Mouse (Mus musculus) T-helper 17 cell (primary cell): ENCODE data around the gene Ctbp1.

Experiments used
- in situ Hi-C, 2 experiments: fragments of 300-600 bp; cut with MboI, MseI; formaldehyde crosslinking; loops; 1 replicate in 1 of 2; 2 replicates in 1 of 2; pipeline ENCODE4 v1.15.1; 2025; ENCODE audit warnings: high pct_unique_total_duplicates in 2 of 2

The Ctbp1 gene

GRCm38 (mm10) chr5:33274953-33275454 lies at the start of gene Ctbp1:
Ctbp1 (minus strand) TSS chr5:33274994.
- in situ Hi-C loops = loop anchor here (5.0 kb wide), 2 partner anchors 62 to 102 kb away; partner anchors contain the start of genes Uvssa (in 2 of the 2) and Maea (in 1 of the 2)

- in situ Hi-C loops = no loop called here
These were observed 49.7 kb upstream of the Ctbp1 start for GRCm38 (mm10) chr5:33324491-33324890.

GRCm38 (mm10) chr5:33312192-33312591 lies 37.4 kb upstream of the Ctbp1 start:
- in situ Hi-C loops = no loop called here

GRCm38 (mm10) chr5:33310704-33311462 lies 36.1 kb upstream of the Ctbp1 start:
- in situ Hi-C loops = no loop called here

- in situ Hi-C loops = no loop called here
These were observed 27.0 kb upstream of the Ctbp1 start for GRCm38 (mm10) chr5:33301801-33302200.

GRCm38 (mm10) chr5:33297164-33297563 lies 22.4 kb upstream of the Ctbp1 start:
- in situ Hi-C loops = loop anchor here in 1 of 2 experiments (5.0 kb wide), 1 partner anchor 85 kb away; no protein-coding TSS in a partner anchor

- in situ Hi-C loops = no loop called here
These were observed 19.1 kb upstream of the Ctbp1 start for GRCm38 (mm10) chr5:33293796-33294430.

- in situ Hi-C loops = no loop called here
These were observed 9.2 kb upstream of the Ctbp1 start for GRCm38 (mm10) chr5:33283951-33284350.

GRCm38 (mm10) chr5:33281428-33281827 lies 6.6 kb upstream of the Ctbp1 start:
- in situ Hi-C loops = no loop called here

- in situ Hi-C loops = loop anchor here in 1 of 2 experiments (5.0 kb wide), 1 partner anchor 98 kb away; the partner anchor contains the start of gene Uvssa
These were observed 4.2 kb upstream of the Ctbp1 start for GRCm38 (mm10) chr5:33278950-33279349.

- in situ Hi-C loops = loop anchor here in 1 of 2 experiments (5.0 kb wide), 1 partner anchor 100 kb away; the partner anchor contains the start of gene Uvssa
These were observed 2.5 kb upstream of the Ctbp1 start for GRCm38 (mm10) chr5:33277286-33277685.

- in situ Hi-C loops = loop anchor here in 1 of 2 experiments (5.0 kb wide), 1 partner anchor 102 kb away; the partner anchor contains the start of gene Uvssa
These were observed 960 bp upstream of the Ctbp1 start for GRCm38 (mm10) chr5:33275754-33276153.

GRCm38 (mm10) chr5:33274085-33274952 lies 475 bp downstream of the Ctbp1 start:
- in situ Hi-C loops = loop anchor here in 1 of 2 experiments (5.0 kb wide), 2 partner anchors 63 to 103 kb away; partner anchors contain the start of genes Maea and Uvssa

GRCm38 (mm10) chr5:33273777-33274084 lies 1.1 kb downstream of the Ctbp1 start:
- in situ Hi-C loops = loop anchor here in 1 of 2 experiments (5.0 kb wide), 2 partner anchors 64 to 104 kb away; partner anchors contain the start of genes Maea and Uvssa

- in situ Hi-C loops = loop anchor here in 1 of 2 experiments (5.0 kb wide), 2 partner anchors 64 to 104 kb away; partner anchors contain the start of genes Maea and Uvssa
These were observed 1.7 kb downstream of the Ctbp1 start for GRCm38 (mm10) chr5:33272845-33273776.

- in situ Hi-C loops = loop anchor here in 1 of 2 experiments (5.0 kb wide), 2 partner anchors 65 to 105 kb away; partner anchors contain the start of genes Maea and Uvssa
These were observed 2.6 kb downstream of the Ctbp1 start for GRCm38 (mm10) chr5:33272146-33272545.

- in situ Hi-C loops = loop anchor here in 1 of 2 experiments (5.0 kb wide), 2 partner anchors 67 to 107 kb away; partner anchors contain the start of genes Maea and Uvssa
These were observed 4.2 kb downstream of the Ctbp1 start for GRCm38 (mm10) chr5:33270568-33270967.

GRCm38 (mm10) chr5:33254416-33254815 lies 20.4 kb downstream of the Ctbp1 start:
- in situ Hi-C loops = no loop called here

- in situ Hi-C loops = no loop called here
These were observed 26.6 kb downstream of the Ctbp1 start for GRCm38 (mm10) chr5:33248186-33248585.

GRCm38 (mm10) chr5:33247387-33247786 lies 27.4 kb downstream of the Ctbp1 start:
- in situ Hi-C loops = no loop called here
